Mouse (Mus musculus) thymus, postnatal 14 days (tissue): ENCODE data around the gene Trim26.
"Not testable (repeated sequence)": the region's sequence is repeated elsewhere in the genome, so short reads cannot be mapped to it uniquely, and the experiment has no call there.

Experiments used
- DNase-seq: peaks from one replicate; pipeline ENCODE4 v3.0.0; 2021

Trim26 gene

DNA sequence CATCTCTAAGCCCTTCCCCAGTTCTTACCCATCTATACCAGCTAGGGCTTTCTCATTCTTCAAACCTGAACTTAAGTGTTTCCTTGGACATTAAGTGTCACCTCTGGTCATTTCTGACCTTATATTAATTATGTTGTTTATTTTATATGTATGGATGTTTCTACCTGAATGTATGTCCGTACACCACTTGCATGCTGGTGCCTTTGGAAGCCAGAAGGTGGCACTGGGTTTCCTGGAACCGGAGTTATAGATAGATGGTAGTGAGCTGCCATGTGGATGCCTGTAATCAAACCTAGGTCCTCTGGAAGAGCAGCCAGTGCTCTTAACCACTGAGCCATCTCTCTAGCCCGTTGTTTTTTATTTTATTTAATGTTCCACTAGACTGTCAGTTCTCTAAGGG is 18.6 kb downstream of the Trim26 start:
- DNase-seq, result no peak

DNA sequence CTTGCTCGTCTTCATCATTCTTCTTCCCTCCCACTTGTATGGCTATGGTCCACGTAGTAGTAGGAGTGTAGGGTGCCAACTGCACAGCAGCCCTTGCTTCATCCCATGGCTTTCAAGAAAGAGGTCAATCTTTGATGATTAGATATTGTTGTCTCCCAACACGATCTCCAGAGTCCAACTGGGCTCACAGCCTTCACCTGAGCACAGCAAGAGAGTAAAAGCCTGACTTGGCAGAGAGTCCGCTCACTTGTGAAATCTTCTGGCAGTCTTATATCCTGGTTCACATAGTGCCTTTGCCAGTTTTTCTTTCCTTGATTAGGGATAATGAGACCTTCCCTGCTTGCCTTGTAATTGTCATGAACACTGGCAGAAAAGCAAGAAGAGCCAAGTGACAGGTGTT is 19.3 kb downstream of the Trim26 start:
- DNase-seq, result no peak

DNA sequence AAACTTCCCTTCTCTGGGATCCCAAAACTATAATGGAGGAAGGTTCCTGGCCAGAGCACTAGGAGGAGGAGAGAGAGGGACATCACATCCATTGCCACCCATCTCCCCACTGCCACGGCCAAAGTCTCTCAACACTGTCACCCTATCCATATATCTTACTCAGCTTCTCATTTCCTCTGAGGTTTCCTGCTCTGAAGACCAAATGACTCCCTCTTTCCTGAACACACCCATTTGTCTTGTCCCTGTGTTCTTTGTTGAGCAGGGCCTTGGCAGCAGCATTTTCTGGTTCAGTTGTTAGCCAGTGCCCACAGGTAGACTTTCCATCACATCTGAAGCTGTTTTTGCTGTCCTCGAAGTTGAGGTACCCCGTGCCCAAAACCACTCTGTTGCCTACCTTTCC is 21.2 kb downstream of the Trim26 start:
- no peak for DNase-seq

DNA sequence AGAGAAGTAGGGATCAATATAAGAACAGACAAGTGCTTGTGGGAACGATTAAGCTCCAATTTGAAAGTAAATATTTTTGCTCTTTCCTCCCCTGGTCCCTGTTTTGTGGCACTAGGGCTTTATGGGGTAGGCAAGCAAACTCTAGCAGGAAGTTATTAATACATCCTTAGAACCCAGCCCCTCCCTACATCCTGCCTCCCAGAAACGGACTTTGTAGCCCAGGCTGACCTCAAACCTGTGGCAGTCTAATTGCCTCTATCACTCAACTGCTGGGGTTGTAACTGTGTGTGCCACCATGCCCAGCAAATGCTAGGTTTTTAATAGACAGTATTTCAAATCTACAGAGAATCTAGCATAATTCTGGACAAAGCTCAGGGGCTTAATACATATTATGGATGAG is 24.7 kb downstream of the Trim26 start:
- no peak for DNase-seq

DNA sequence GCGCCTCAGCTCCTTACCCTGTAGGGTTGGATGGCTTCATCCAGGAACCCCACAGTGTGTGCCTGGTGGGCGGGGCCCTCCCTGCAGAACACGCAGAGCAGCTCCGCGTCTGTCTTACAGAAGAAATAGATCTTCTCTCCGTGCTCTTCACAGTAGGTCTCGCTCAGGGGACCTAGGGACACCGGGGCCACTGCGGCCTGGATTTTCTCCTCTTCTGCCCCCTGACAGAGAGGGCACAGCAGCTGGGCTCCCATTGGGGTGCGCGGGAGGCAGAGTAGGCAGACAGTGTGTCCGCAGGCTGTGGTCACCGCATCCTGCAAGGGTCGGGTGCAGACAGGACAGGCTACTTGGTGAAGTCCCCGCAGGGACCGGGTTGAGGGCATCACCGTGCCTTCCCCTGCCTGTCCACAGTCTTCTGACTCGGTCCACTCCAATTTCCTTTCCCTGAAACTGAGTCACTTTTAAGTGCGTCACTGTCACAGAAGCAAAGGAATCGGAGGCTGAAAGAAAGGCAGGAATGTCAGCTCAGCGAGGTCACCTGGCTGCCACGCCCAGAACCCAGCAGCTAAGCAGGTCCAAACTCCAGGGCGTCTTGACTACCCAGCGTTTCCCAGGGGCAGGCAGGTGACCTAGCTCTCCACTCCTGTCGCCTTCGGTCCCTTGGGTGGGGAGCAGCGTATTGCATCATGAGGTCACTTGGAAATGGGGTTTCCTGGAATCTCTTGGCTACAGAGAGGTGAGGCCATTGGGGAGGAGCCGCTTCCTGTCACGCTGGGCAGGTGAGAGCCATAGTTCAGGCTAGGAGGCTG is 30.0 kb downstream of the Trim26 start, which contains the start of gene Trim15:
Gene Trim15, minus strand, starts transcription at position 492 of the 809 bp plus-strand sequence.
- DNase-seq, result no peak

DNA sequence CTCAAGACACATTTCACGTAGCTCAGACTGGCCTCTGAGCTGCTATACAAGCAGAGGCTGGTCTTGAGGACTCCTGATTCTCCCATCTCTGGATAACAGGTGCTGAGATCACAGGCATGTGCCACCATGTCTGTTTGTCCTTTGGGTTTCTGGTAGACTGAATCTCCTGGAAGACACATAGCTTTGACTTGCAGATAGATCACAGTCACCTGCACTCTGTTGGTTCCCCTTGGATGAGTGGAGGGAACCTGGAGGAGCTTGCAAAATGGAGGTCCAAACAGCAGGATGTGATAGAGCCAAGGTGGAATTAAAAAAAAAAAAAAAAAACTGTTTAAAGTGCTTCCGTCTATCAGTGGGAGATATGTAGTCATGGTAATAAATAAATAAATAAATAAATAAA is 31.9 kb downstream of the Trim26 start:
- DNase-seq, result no peak

DNA sequence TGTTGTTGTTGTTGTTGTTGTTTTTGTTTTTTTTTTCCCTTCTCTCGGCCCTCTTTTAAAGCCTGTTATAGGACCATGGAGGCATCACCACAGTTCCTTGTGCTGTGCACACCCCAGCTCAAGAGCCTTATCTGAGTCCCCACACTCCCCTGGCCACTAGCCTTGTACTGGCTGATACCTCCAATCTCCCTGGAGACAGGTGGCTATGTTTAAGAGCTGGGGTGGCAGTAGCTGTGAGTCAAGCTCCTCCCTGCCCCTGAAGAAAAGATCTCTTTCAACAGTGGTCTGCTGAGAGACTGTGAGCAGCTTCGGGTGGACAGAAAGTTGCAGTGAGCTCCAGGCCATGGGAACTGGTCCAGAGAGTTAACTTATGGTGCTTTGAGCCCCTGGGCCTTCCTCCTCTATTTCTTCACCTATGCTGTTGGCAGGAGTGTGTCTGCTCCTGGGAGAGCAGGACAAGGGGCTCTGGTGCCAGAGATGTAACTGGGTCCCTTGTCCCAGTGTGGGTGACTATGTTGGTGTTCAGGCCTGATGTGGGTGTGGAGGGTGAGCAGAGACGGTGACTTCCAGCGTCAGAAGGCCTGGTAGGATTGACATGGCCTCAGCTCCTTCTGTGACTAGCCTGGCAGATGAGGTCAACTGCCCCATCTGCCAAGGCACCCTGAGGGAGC is 32.5 kb downstream of the Trim26 start, which contains the start of gene Trim10:
Gene Trim10, plus strand, starts transcription at position 291 of the 671 bp plus-strand sequence.
- no peak for DNase-seq

DNA sequence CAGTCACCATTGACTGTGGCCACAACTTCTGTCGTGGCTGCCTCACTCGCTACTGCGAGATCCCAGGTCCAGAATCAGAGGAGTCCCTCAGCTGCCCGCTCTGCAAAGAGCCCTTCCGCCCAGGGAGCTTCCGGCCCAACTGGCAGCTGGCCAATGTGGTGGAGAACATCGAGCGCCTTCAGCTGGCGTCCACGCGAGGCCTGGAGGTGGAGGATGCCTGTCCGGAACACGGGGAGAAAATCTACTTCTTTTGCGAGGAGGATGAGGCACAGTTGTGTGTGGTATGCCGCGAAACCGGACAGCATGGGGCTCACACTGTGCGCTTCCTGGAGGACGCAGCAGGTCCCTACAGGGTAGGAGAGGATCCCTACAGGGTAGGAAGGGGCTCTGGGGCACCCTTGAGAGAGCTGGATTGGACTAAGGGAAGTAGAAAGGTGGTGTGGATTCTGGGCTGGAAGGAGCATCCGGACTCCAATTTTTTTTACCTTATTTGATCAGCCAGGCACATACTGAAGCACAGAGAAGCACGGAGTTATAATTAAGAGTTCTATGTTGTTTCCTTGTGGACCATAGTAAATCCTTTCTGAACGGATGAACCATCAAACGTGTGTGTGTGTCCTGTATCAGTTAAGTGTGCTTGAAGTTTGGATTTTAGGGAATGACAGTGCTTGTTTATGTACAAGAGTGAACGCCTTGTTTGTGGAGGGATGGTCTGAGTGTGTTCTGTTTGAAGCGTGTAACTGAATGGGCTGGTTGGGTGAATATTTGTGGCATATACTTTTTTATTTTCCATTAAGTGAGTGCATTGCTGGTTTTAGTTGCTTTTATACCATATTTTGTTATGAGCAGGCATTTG is 33.2 kb downstream of the Trim26 start:
- no peak for DNase-seq

DNA sequence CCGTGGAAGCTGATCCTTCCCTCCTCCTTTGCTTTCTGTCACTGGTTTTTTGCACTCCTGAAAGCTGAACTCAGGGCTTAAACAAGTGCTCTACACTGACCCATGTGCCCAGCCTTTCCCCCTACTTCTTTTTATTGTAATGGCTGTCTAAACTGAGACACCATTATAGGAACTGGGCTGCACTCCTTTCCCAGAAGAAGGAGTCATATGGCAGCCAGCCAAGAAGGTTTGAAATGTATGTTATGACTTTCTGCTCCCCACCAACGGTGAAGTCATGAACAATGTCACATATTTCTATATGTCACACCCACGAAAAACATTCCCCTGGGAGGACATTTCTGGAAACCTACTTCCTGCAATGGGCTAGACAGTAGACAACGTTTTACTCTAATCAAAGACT is 37.7 kb downstream of the Trim26 start:
- no peak for DNase-seq

DNA sequence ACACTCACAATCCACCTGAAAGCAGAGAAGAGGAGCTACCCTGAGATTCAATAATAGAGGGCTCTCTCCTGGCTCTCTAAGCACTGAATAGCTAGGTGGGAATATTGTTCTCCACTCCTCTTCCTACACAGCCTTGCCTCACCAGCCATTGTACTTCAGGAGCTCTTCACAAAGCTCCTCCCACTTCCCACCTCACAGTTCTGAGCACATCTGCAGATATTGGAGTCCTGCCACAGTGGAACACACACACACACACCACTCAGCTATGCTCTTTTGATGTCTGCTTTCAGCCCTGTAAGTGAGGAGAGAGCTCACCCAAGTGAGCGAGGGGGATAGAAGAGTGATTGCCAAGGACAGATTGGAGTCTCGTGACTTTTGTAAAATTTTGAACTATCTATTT is 46.4 kb downstream of the Trim26 start:
- no peak for DNase-seq

DNA sequence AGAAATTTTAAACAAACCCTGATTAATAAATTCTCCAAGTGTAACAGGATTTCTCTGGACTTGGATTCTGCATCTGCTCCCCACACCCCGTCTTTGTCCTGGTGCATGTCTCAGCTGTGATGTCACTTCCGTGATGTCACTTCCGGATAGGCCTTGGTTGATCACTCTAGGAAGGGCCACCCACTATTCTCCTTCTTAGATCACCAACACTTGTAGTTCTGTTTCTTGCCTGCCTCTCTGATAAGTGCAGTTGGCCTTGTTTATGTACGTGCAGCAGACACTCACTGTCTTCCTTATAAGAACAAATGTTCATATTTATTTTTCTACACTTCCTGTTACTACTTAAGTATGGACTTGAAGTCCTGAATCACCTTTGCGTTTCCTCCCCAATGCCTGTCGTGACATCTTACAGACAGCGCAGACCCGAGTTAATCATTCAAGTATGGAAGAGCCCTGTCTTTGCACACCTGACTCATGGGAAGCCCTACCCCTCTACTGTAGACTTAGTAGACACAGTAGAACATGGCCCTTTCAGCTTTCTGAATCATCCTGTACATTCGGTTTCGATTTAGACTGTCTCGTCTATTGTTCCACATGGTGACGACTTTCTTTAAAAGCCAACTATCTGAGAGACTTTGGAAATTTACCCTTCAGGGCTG is 48.3 kb downstream of the Trim26 start:
- no peak for DNase-seq

DNA sequence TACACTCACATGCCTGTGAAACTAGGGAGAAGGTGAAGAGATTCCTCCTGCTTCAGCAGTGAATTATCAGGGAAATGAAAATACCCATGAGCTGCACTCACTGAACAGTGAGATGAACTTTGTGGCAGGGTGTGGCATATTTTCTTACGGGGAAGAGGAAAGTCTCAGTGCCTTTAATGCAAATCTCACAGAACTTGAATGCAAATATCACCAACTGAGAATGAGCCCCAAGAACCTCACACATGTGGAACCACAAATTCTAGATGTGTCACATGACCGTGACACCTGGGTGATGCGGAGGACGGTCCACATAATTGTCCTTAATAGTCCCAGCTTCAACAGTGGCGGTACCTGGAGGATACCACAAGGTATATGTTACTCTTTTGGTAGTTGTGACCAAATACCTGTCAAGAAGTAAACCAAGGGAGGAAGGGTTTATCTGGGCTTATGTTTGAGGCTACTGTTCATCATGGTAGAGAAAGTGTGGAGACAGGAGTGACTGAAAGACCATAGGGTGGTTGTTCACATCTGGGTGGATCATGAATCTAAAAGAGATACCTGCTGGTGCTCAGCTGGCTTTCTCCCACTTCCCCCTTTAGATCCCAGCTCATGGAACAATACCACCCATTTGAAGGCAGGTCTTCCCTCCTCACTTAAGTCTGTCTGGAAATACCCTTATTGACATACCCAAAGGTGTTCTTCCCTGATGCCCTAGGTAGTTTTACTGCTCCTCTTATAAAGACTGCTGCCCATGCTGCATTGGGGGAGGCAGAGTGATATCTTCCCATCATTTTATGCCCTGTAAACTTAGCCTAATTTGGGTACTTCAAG is 53.4 kb downstream of the Trim26 start, which contains the start of gene Trim40:
Gene Trim40, minus strand, starts transcription at position 51 of the 831 bp plus-strand sequence.
- DNase-seq, result no peak

DNA sequence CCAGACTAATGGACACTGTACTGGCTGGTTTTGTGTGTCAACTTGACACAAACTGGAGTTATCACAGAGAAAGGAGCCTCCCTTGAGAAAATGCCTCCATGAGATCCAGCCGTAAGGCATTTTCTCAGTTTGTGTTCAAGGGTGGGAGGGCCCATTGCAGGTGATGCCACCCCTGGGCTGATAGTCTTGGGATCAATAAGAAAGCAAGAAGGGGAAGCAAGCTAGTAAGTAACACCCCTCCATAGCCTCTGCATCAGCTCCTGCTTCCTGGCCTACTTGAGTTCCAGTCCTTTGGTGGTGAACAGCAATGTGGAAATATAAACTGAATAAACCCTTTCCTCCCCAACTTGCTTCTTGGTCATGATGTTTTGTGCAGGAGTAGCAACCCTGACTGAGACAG is 54.6 kb downstream of the Trim26 start:
- DNase-seq, result not testable (repeated sequence)

DNA sequence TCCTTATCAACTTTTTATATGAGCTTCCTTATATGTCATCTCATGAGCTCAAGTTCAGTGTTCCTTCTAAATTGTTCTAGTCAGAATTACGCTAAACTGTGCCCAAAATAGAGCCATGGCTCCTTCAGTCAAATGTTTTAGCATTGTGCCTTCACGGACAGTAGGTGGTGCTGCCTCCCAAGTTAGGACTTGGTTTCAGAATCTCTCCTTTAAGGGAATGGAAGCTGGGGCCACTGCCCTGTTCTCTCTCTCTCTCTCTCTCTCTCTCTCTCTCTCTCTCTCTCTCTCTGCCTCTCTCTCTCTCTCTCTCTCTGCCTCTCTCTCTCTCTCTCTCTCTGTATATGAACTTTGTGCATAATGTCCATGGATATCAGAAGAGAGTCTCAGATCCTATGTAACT is 55.4 kb downstream of the Trim26 start:
- peak; percentile 43 for DNase-seq

DNA sequence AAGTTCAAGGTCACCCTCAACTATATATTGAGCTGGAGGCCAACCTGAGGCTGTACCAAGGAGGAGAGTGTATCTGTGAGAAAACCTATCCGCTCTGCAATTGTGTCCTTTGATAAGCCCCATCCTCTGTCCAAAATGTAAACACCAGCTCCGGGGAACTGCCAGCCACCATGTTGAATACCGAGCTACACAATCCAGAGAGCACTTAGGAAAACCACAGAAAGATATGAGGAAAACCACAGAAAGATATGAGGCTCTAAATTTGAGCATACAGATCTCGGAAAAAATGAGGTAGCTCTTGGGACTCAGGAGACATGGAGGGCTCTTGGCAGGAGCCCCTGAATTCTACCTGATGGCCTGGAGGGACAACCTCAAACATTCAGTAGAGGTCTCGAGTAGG is 56.5 kb downstream of the Trim26 start:
- no peak for DNase-seq

DNA sequence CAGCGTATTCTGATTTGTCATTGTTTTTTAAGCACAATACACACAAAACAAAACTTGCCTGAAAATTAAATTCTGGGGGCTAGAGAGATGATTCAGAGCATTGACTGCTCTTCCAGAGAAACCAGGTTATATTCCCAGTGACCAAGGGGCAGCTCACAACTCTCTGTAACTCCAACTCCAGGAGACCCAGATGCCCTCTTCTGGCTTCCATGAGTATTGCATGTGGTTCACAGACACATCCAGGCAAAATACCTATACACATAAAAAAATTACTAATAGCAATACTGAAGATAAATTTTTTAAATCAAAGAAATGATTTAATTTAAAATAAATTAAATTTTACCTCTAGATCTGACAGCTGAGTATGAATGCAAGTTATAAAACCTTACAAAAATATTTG is 59.6 kb downstream of the Trim26 start:
- DNase-seq, result peak; percentile 24

DNA sequence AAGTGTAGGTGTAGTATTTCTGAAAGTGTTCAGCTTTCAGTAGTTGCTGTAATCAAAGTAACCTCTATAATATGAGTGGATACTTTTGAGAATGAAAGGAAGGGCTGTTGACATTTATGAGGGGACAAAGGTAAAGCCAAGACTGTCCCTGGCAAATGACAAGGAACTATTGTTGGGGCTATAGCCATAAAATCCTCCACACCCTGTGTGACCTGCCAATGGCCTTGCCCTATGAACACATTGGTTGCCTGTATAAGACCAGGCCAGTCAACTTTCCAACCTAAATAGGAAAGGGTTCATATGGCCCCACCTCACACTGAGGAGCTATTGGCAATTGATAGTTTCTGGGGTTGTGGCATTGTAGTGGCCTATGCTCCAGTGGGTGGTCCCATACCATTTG is 60.1 kb downstream of the Trim26 start:
- no peak for DNase-seq

DNA sequence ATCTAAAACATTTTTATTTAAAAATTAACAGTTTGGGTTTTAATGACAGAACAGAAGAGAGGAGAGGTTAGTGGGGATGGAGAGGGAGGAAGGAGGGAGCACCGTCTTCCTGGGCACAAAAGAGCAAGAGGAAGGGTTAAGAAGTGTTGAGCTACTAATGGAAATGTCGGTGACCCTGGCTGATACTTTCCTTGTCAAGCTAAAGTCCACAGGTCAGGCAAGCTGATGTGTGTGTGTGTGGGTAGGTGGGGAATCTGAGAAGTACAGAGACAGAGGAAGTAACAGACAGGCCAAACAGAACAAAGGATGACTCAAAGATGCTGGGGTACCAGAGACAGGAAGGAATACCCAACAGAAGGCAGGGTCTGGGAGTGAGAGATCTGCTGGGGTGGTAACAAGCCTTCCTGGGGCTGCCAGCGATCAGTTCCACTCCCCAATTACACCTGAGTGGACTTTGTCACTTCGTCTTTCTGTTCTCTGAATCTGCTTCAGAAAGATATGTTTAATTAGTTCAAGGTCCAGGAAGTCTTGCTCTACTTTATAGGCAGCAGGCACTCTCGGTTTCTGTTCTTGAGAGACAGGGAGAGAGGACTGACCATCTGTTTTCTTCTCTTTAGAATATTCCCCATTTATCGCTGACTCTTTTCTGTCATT is 60.7 kb downstream of the Trim26 start, which contains the start of gene Trim31:
Gene Trim31, plus strand, starts transcription at position 567 of the 654 bp plus-strand sequence.
- no peak for DNase-seq

DNA sequence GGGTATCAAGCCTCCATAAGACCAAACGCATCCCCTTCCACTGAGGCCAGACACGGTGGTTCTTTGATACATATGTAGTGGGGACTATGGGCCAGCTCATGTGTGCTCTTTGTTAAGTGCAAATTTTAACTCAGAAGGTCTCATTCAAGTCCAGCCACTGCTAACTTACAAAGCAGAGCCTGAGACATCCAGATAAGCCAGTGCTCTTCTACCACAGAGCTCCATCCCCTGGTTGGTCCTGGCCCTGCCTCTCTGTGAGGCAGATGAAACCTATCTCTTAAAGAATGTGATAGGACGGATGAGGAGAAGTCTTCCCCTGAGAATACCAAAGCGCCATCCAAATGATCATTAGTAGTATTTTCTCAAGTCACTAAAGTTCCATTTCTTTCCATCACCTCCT is 62.4 kb downstream of the Trim26 start:
- no peak for DNase-seq

DNA sequence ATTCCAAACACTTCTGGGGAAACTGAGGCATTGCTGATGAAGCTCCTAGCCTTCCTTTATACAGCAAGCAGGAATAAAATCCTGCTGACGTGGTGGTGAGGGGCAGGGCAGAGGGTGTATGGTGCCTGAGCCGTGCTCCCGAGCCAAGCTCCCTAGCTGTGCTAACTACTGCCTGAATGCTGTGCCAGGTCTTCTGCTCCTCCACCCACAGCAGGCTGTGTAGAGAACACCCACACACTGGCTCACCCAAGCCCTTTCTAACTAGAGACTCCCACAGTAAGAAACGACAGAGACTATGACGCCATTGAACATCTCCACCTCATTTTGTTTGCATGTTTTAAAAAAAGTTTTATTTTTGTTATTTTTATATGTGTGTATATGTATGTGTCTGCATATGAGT is 63.1 kb downstream of the Trim26 start:
- no peak for DNase-seq

DNA sequence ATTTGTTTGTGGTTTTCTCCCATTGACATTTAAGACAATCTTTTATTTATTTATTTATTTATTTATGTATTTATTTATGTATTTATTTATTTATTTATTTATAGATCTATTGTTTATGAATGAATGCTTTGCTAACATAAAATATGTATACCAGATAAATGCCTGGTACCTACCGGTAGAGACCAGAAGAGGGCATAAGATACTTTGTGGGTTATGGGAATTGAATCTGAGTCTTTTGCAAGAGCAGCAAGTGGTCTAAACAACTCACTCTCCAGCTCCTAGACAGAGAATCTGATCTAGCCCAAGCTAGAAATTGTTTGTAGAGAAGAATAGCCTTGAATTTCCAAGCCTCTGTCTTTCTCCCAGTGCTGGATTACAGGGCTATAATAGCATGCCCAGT is 63.8 kb downstream of the Trim26 start:
- peak; percentile 12 for DNase-seq
